Mouse (Mus musculus) adrenal gland, postnatal 14 days (tissue): Measurements from ENCODE around the gene Ppp1r3d. TPM values are rescaled to one million over a fixed set of nuclear protein-coding genes. Genes with fewer than 3 reads are reported as not detected.

ENCODE experiments used
- DNase-seq: peaks from one replicate; pipeline ENCODE4 v3.0.0; 2021; ENCODE audit warnings: mixed read lengths
- total RNA-seq: library from RNA; stranded (reverse); gene quantifications from 2 replicates; pipeline ENCODE4 v1.2.3, GENCODE M21; 2021

Gene Ppp1r3d
- total RNA-seq, 1 experiment from 2014 or later, result 8.3 TPM

- DNase-seq, result peak; percentile 37
Measured at GRCm38 (mm10) chr2:178413481-178414260, 601 bp downstream of the Ppp1r3d start.

GRCm38 (mm10) chr2:178413081-178413480 is 1.2 kb downstream of the Ppp1r3d start:
- DNase-seq, result peak; percentile 9

- DNase-seq, result peak; percentile 42
Measured at GRCm38 (mm10) chr2:178412598-178412997, 1.7 kb downstream of the Ppp1r3d start.

- DNase-seq, result peak; percentile 18
Measured at GRCm38 (mm10) chr2:178410286-178410685, 4.0 kb downstream of the Ppp1r3d start.

GRCm38 (mm10) chr2:178409024-178409423 is 5.2 kb downstream of the Ppp1r3d start:
- DNase-seq, result no peak

- no peak for DNase-seq
Measured at GRCm38 (mm10) chr2:178407053-178407815, 7.0 kb downstream of the Ppp1r3d start, which contains the start of gene Sycp2. TSS of gene Sycp2 (minus strand) at chr2:178407685.

Other genes with a start within 250 kb of the Ppp1r3d start
- 0.15 TPM in 1 of 2 replicates, not detected in the other for gene Sycp2, start 6.8 kb downstream of the Ppp1r3d start, total RNA-seq
- gene Fam217b, start 52 bp upstream of the Ppp1r3d start, total RNA-seq, result 4.8 and 5.3 TPM in 2 replicates
- gene Cdh26, start 16.1 kb upstream of the Ppp1r3d start, total RNA-seq, result 0.11 TPM in 1 of 2 replicates, not detected in the other